Mouse (Mus musculus) lung, adult 2 months (tissue): ENCODE measurements around the gene Usp38.

ENCODE experiments used
- CTCF ChIP-seq: fragments of 200-500 bp; IDR thresholded peaks from 2 replicates; pipeline ENCODE4 v1.5.1; 2011; ENCODE audit warnings: mild to moderate bottlenecking, low read length, control low read depth; ENCODE audit not compliant: insufficient read depth
- POLR2A ChIP-seq: fragments of 200-500 bp; IDR thresholded peaks from 2 replicates; pipeline ENCODE4 v1.6.1; 2011; ENCODE audit warnings: low read depth, mild to moderate bottlenecking, control low read depth, low read length, borderline replicate concordance; ENCODE audit errors: extremely low read depth

DNA sequence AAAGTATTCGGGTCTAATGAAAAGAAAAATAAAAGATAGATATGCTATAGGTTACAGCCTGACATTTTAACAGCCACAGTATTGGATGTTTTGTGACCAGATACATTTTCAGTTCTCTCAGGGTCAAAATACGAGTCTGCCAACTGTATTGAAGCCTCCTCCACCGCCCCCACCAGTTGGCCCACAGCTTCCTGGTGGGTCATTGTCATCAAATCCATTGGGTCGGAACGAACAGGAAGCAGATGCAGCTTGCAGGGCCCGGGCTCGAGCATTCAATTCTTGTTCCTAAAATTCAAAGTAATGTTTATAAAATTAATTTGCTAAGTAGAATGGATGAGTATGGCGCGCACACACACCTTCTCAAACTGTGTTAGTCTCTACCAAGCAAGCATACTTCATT, 33.0 kb downstream of the Usp38 start:
- TF ChIP-seq POLR2A (no peak), CTCF (no peak)
